Mouse (Mus musculus) ES-E14 (cell line): Measurements from ENCODE around the gene Pih1d2.

Experiments
- CHD2 ChIP-seq: IDR thresholded peaks from 2 replicates; pipeline ENCODE4 v1.6.1; 2014; ENCODE audit warnings: mild to moderate bottlenecking, low read depth, low read length, inconsistent platforms
- HCFC1 ChIP-seq: IDR thresholded peaks from 2 replicates; pipeline ENCODE4 v1.6.1; 2012; ENCODE audit warnings: low read length, inconsistent platforms, borderline replicate concordance; ENCODE audit not compliant: insufficient read depth
- MAFK ChIP-seq: IDR thresholded peaks from 2 replicates; pipeline ENCODE4 v1.6.1; 2014; ENCODE audit warnings: mild to moderate bottlenecking, low read depth, low read length, inconsistent platforms; ENCODE audit not compliant: insufficient read depth

DNA sequence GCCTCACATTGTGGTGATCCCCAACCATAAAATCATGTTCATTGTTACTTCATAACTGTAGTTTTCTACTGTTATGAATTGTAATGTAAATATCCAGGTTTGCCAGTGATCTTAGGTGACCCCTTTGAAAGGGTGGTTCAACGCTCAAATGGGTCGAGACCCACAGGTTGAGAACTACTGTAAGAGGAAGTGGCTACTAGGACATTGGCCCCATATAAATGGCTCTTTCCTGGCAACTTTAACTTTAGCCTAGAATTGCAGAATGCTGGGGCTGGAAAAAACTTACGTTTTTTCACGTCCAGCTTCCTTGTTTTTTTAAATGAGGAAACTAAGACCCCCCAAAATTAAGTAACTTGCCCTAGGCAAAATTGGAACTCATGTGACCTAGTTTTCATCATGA, 49.7 kb upstream of the Pih1d2 start:
- no peak for TF ChIP-seq CHD2
- TF ChIP-seq MAFK: no peak
- TF ChIP-seq HCFC1: no peak
